Mouse (Mus musculus) heart, embryonic 16.5 days (tissue): ENCODE measurements at regions not wholly inside any gene's neighbourhood (a gene's known extent, or its start where the extent isn't known, plus 50 kb on each side); places are given as distances from the start of the nearest gene placed in this dataset.

Experiments used
- ATAC-seq: fragments of 200-750 bp; cut with Nextera tagmentation; replicated peaks from 2 replicates; pipeline ENCODE4 v1.8.0; 2017; ENCODE audit warnings: moderate number of reproducible peaks; ENCODE audit not compliant: insufficient read depth, low FRiP score; ENCODE audit errors: extremely low read depth
- H3K27ac ChIP-seq: fragments of 300-500 bp; sonication (generic); 2 replicates; pipeline ENCODE4 v1.5.1; 2014; ENCODE audit warnings: mild to moderate bottlenecking, low read length, control low read depth, moderate library complexity
- H3K27me3 ChIP-seq: fragments of 300-500 bp; sonication (generic); 2 replicates; pipeline ENCODE4 v1.6.1; 2014; ENCODE audit warnings: low read length, mixed read lengths; ENCODE audit not compliant: control insufficient read depth, insufficient read depth
- H3K36me3 ChIP-seq: fragments of 300-500 bp; sonication (generic); 2 replicates; pipeline ENCODE4 v1.6.1; 2014; ENCODE audit not compliant: control insufficient read depth, insufficient read depth
- H3K4me1 ChIP-seq: fragments of 300-500 bp; sonication (generic); 2 replicates; pipeline ENCODE4 v1.6.1; 2014; ENCODE audit warnings: low read length, mixed read lengths; ENCODE audit not compliant: control insufficient read depth, insufficient read depth
- H3K4me2 ChIP-seq: fragments of 300-500 bp; sonication (generic); 2 replicates; pipeline ENCODE4 v1.6.1; 2014; ENCODE audit warnings: low read depth, mild to moderate bottlenecking, control low read depth, low read length
- H3K4me3 ChIP-seq: fragments of 300-500 bp; sonication (generic); 2 replicates; pipeline ENCODE4 v1.5.1; 2014; ENCODE audit warnings: mild to moderate bottlenecking, control low read depth, low read length
- H3K9ac ChIP-seq: fragments of 300-500 bp; sonication (generic); 2 replicates; pipeline ENCODE4 v1.6.1; 2014; ENCODE audit warnings: low read length, control low read depth
- H3K9me3 ChIP-seq: fragments of 300-500 bp; sonication (generic); replicated peaks from 2 replicates; pipeline ENCODE4 v1.6.1; 2016; ENCODE audit warnings: low read length; ENCODE audit not compliant: control insufficient read depth
- WGBS: fragments of 180-500 bp; shearing (Covaris S2); extraction: QIAGEN DNeasy Blood & Tissue Kit; methylation state at CpG from one replicate; pipeline ENCODE4 v1.1.7; 2014; 5-methylcytosine and 5-hydroxymethylcytosine counted together

- no peak overlapping the region for H3K9ac ChIP-seq
- H3K36me3 ChIP-seq = no peaks in the 10 kb centered on the region
- H3K9me3 ChIP-seq = no peaks in the 10 kb centered on the region
- no peak for ATAC-seq
- no peaks in the 10 kb centered on the region for H3K4me1 ChIP-seq
- no peak overlapping the region for H3K4me2 ChIP-seq
- H3K4me3 ChIP-seq = no peak overlapping the region
- H3K27me3 ChIP-seq = no peaks in the 10 kb centered on the region
- H3K27ac ChIP-seq = no peak overlapping the region
- 58% methylated on average over 8 of the region's 8 CpGs for WGBS
Measured at GRCm38 (mm10) chr6:140368354-140369069, 55.3 kb upstream of the Plekha5 start.

DNA sequence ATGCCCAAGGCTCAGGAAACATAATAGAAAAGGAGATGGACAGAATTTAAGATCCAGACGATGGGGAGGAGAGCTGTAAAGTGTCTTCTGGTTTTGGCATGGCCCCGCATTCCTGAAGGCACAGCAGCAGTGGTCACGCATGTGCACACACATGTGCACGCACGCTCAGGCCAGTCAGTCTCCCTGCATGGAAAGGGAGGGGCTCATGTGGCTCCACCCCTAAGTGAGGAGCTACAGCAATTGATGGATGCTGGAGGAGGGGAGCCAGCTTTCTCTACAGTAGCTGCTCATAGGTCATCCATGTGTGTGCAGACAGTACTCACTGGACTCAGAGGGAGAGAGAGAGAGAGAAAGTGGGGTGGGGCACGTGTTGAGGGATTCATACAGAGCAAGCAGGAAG lies 56.6 kb upstream of the Plekha5 start:
- no peak for ATAC-seq
- Histone ChIP-seq H3K9ac (no peak overlapping the region), H3K4me2 (no peak overlapping the region), H3K4me3 (no peak overlapping the region), H3K9me3 (no peaks in the 10 kb centered on the region), H3K36me3 (no peaks in the 10 kb centered on the region), H3K4me1 (no peaks in the 10 kb centered on the region), H3K27me3 (no peaks in the 10 kb centered on the region), H3K27ac (no peak overlapping the region)
- 82% methylated on average over 6 of the region's 6 CpGs for WGBS

GRCm38 (mm10) chr6:140366791-140367190 lies 57.1 kb upstream of the Plekha5 start:
- H3K9me3 ChIP-seq = no peaks in the 10 kb centered on the region
- no peak overlapping the region for H3K9ac ChIP-seq
- no peak overlapping the region for H3K27ac ChIP-seq
- no peak for ATAC-seq
- 38% methylated on average over 3 of the region's 3 CpGs for WGBS
- no peak overlapping the region for H3K4me3 ChIP-seq
- H3K36me3 ChIP-seq = no peaks in the 10 kb centered on the region
- H3K4me1 ChIP-seq = no peaks in the 10 kb centered on the region
- no peaks in the 10 kb centered on the region for H3K27me3 ChIP-seq
- H3K4me2 ChIP-seq = no peak overlapping the region

- Histone ChIP-seq H3K36me3 (no peaks in the 10 kb centered on the region), H3K27me3 (no peaks in the 10 kb centered on the region), H3K27ac (no peak overlapping the region), H3K9ac (no peak overlapping the region), H3K4me3 (no peak overlapping the region), H3K4me1 (no peaks in the 10 kb centered on the region), H3K4me2 (no peak overlapping the region), H3K9me3 (no peaks in the 10 kb centered on the region)
- no peak for ATAC-seq
- 74% methylated on average over 4 of the region's 4 CpGs for WGBS
Measured at GRCm38 (mm10) chr6:140360996-140361395, 62.9 kb upstream of the Plekha5 start.

GRCm38 (mm10) chr6:140357901-140358300 lies 66.0 kb upstream of the Plekha5 start:
- Histone ChIP-seq H3K4me2 (no peak overlapping the region), H3K4me1 (peaks cover 6% of the 10 kb centered on the region), H3K9ac (no peak overlapping the region), H3K9me3 (no peaks in the 10 kb centered on the region), H3K27me3 (no peaks in the 10 kb centered on the region), H3K36me3 (no peaks in the 10 kb centered on the region), H3K4me3 (no peak overlapping the region), H3K27ac (no peak overlapping the region)
- ATAC-seq = no peak
- WGBS = 74% methylated on average over 2 of the region's 2 CpGs

DNA sequence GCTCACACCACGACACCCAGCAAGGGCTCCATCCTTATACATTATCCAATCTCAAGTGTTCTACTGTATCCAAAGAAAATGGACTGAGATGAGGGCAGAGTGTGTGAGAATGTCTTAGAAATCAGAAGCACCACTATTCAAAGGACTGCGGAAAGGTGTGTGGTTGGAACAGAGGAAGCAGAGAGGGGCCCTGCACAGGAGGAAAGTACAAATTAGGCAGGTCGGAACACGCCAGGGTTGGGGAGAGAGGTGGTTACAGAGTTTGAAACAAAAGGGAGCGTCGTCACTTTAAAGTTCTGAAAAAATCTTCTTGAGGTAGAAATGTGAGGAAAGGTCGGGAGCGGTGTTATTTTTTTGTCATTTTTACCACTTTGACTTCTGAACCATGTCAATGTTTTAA lies 66.6 kb upstream of the Plekha5 start:
- no peak overlapping the region for H3K4me3 ChIP-seq
- no peaks in the 10 kb centered on the region for H3K27me3 ChIP-seq
- H3K4me1 ChIP-seq = peaks cover 6% of the 10 kb centered on the region
- no peaks in the 10 kb centered on the region for H3K36me3 ChIP-seq
- no peak overlapping the region for H3K27ac ChIP-seq
- H3K9ac ChIP-seq = no peak overlapping the region
- H3K4me2 ChIP-seq = no peak overlapping the region
- no peak; the same call in 1 of the 2 replicates for ATAC-seq
- WGBS = 74% methylated on average over 8 of the region's 8 CpGs
- no peaks in the 10 kb centered on the region for H3K9me3 ChIP-seq

DNA sequence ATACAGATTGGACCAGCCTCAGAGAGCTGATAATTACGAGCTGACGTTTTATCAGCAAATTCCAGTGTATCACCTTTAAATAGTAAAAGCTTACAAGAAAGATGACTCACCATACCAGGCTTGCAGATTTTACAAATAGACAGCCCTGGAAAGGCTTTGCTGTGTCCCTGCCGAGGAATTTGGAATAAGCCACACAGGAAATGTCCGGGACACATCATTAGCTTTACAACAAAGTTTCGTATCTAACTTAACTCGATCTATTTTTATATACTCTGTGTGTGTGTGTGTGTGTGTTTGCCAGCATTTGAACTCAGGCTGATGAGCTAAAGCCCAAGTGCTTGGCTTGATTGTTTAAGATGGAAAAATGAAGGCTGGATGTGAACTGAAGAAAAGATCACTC lies 69.8 kb upstream of the Plekha5 start:
- WGBS = 20% methylated on average over 6 of the region's 6 CpGs
- Histone ChIP-seq H3K4me3 (no peak overlapping the region), H3K9me3 (no peaks in the 10 kb centered on the region), H3K27ac (no peak overlapping the region), H3K9ac (no peak overlapping the region), H3K27me3 (no peaks in the 10 kb centered on the region), H3K4me2 (no peak overlapping the region), H3K36me3 (no peaks in the 10 kb centered on the region), H3K4me1 (peaks cover 6% of the 10 kb centered on the region)
- ATAC-seq = no peak

DNA sequence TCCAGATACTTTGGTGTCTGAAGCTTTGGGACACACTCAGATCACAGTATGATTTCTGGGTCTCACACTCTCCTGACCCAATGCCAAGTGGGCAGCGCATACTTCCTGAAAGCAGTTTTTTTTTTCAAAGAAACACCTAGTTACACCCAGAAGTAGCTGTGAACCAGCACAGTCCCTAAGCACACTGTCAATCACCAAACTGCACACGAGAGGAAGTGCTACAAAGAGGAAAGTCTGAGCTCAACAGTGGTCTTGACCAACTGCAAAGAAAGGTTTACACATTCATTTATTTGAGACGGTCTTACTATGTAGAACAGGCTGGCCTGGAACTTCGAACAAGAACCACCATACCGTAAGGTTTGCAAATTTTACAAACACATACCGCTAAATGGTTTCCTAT lies 70.2 kb upstream of the Plekha5 start:
- WGBS = 60% methylated on average over 6 of the region's 6 CpGs
- Histone ChIP-seq H3K4me1 (peaks cover 6% of the 10 kb centered on the region), H3K9me3 (no peaks in the 10 kb centered on the region), H3K27ac (no peak overlapping the region), H3K27me3 (no peaks in the 10 kb centered on the region), H3K36me3 (no peaks in the 10 kb centered on the region), H3K4me2 (no peak overlapping the region), H3K9ac (no peak overlapping the region), H3K4me3 (no peak overlapping the region)
- ATAC-seq = no peak

DNA sequence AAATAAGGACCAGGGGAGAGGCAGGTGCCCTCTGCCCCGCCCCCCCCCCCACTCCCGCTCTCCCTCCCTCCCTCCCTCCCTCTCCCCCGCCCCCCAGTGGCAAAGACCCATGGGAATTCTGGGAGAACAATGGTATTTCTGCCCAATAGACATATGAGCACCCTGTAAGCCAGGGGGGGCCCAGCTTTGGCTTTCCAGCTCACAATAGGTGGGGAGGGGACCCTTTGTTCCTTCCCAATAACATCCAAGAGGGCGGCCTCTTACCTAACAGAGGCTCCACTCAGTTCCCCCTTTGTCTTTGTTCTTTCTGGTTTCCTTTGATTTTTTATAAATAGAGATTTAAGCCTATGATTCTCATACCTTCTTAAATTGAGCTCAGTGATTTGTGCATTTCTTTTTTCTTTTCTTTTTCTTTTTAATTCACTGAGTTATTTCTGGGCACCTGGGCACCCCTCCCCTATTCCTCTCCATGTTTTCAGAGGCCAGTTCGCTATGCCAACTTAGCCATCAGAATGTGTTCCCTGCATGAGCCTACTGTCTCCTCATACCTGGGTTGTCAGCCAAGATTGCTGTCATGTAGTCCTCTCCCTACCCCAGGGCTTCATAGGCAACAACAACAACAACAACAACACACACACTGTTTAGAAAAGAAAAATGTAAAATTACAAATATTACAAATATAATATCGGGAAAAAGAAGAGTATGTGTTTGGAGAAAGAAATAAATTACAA lies 72.3 kb upstream of the Plekha5 start:
- Histone ChIP-seq H3K9me3 (no peaks in the 10 kb centered on the region), H3K36me3 (no peaks in the 10 kb centered on the region), H3K4me1 (peaks cover 6% of the 10 kb centered on the region), H3K27me3 (no peaks in the 10 kb centered on the region), H3K4me2 (no peak overlapping the region), H3K4me3 (no peak overlapping the region), H3K27ac (no peak overlapping the region), H3K9ac (no peak overlapping the region)
- WGBS = 75% methylated on average over 4 of the region's 6 CpGs
- no peak for ATAC-seq
